Mouse (Mus musculus) granulocyte monocyte progenitor cell, adult 5-6 weeks (primary cell): ENCODE data around the gene Olfr535. TPM values are rescaled to one million over a fixed set of nuclear protein-coding genes. Genes with fewer than 3 reads are reported as not detected.
"Not testable (repeated sequence)": the region's sequence is repeated elsewhere in the genome, so short reads cannot be mapped to it uniquely, and the experiment has no call there.

ENCODE experiments used
- ATAC-seq: replicated peaks from 2 replicates; pipeline ENCODE4 v1.8.0; 2016; ENCODE audit warnings: mild to moderate bottlenecking, moderate TSS enrichment, inconsistent platforms; ENCODE audit not compliant: poor library complexity, severe bottlenecking
- total RNA-seq, 2 experiments: library from RNA; stranded (forward) in 1 of 2; stranded (reverse) in 1 of 2; fragments of 200-712, 200-1000 nt in 1 of 2; fragments of >200 nt in 1 of 2; fragmentation: Nextera tagmentation in 1 of 2; gene quantifications; 2 replicates each; pipeline ENCODE4 v1.2.3; 2014 to 2017

The Olfr535 gene
- total RNA-seq (2014; fragmentation: Nextera tagmentation) = not detected in 2 replicates
- not detected in 2 replicates for total RNA-seq (2017)

DNA sequence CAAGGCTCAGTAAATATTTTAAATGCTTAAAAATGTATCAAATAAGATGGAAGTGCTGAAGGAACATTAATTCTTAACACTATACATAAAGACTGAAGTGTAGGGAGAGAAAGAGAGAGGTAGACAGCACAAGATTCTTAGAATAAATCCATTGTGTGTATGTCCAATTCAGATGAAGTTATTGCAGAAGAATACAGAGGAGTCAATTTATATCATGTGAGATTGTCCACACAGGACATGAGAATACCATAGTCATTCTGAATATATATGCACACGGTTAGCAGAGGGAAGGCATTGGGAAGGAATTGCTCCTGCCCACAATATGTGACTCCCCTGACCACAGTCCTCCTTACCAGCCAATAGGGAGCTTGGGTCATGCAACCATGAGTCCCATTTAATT is at the start of gene Olfr535:
Olfr535 (plus strand) TSS at position 301 of the 400 bp plus-strand sequence.
- no peak for ATAC-seq

DNA sequence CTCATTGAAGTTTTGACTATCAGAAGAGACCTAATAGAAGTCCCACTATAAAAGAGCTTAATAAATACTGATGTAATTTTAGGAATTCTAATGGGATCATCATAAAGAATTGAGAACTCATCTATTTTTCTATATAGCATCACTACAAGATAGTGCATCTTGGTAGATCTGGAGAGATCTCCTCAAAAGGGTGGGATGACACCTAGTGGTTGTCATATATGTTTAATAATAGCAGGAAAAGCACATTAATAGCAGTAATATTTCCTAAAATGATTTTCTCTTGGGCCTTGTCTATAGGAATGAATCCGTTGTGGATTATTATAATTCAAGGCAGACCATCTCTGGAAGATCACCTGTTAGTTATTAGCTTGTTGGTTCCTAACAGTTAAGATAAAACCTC is 40.9 kb upstream of the Olfr535 start:
- no peak for ATAC-seq

GRCm38 (mm10) chr7:140463070-140463469 is 20.9 kb upstream of the Olfr535 start, which contains the start of gene Olfr533:
Gene Olfr533 (plus strand): TSS chr7:140463370.
- ATAC-seq = not testable (repeated sequence)

DNA sequence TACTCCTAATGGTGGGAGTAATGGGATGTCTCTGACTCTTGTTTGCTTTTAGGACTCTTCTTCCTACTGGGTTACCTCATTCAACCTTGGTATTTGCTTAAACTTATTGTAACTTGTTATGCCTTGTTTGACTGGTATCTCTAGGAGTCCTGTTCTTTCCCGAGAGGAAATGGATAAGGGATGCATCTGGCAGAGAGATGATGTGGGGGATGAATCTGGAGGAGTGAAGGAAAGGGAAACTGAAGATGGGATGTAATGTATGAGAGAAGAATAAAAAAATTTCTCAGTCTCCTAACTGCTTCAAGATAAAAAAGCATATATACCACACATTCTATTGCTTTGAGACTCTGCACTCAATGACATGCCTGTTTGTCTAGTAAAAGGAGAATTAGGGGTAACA is 6.1 kb upstream of the Olfr535 start:
- no peak for ATAC-seq

- ATAC-seq = no peak
These were observed 5.3 kb upstream of the Olfr535 start for GRCm38 (mm10) chr7:140478733-140479132.

DNA sequence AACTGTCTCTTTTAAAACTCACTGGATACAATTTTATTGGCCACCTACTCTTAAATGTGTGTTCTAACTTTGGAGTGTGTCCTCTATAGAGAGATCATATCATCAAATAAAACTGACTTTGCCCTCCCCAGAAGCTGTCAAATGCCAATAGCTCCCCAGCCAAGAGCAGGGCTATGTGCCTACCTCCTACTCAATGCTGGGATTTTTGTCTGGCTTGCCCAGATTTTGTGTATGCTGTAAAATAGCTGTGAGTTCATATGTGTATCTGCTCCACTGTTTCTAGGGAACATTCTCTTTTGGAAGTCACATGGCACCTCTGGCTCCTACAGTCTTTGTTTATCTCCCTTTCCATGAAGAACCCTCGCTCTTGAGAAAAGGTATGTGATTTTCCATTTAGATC is 5.0 kb downstream of the Olfr535 start:
- ATAC-seq = no peak

GRCm38 (mm10) chr7:140494231-140494630 is 10.2 kb downstream of the Olfr535 start:
- ATAC-seq = no peak

- no peak for ATAC-seq
These were observed 10.7 kb downstream of the Olfr535 start for GRCm38 (mm10) chr7:140494702-140495101.

DNA sequence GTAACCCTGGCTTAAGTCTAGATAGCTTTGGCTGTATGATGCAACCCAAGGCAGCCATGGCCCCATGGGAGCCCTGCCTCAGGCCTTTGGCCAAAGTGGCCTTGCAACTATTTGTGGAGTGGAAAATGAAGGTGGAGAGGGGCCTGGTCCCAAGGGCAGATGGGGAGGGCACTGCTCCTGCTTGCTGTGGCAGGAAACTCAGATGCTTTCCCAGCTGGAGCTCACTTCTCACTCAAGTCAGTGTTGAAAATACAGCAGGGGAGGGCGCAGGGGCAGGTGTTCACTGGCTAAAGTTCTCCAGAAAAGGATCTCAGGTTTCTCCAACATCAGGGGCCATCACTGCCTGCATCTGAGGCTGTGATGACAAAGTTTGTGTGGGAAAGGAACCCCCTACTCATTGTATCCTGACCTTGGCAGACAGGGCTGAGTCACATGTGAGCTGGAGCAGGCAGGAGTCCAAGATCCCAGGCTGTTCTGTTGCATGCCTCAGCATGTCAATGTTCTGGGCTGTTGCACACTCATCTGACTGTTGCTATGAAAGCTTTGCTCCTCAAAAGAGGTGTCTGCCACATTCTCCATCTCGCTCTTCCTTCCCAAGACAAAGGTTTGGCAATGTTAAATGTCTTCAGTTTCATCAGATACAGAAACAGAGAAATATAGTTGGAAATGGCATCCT is 23.5 kb downstream of the Olfr535 start, which contains the start of gene Olfr536:
Olfr536 (minus strand) TSS at position 51 of the 676 bp plus-strand sequence.
- ATAC-seq = not testable (repeated sequence)

- ATAC-seq = no peak
These were observed 55.7 kb downstream of the Olfr535 start for GRCm38 (mm10) chr7:140539746-140540145.

Other genes starting within 250 kb of the Olfr535 start
- not detected in 2 replicates for gene 5830411N06Rik, start 236.9 kb upstream of the Olfr535 start, total RNA-seq (2014; fragmentation: Nextera tagmentation)
- not detected in 2 replicates for gene 5830411N06Rik, start 236.9 kb upstream of the Olfr535 start, total RNA-seq (2017)
- not detected in 2 replicates for gene Olfr525, start 163.4 kb upstream of the Olfr535 start, total RNA-seq (2014; fragmentation: Nextera tagmentation)
- not detected in 2 replicates for gene Olfr525, start 163.4 kb upstream of the Olfr535 start, total RNA-seq (2017)
- not detected in 2 replicates for gene Olfr527, start 150.2 kb upstream of the Olfr535 start, total RNA-seq (2014; fragmentation: Nextera tagmentation)
- not detected in 2 replicates for gene Olfr527, start 150.2 kb upstream of the Olfr535 start, total RNA-seq (2017)
- not detected in 2 replicates for gene Olfr60, start 122.5 kb upstream of the Olfr535 start, total RNA-seq (2014; fragmentation: Nextera tagmentation)
- gene Olfr60, start 122.5 kb upstream of the Olfr535 start, total RNA-seq (2017) = not detected in 2 replicates
- gene Olfr530, start 107.9 kb upstream of the Olfr535 start, total RNA-seq (2014; fragmentation: Nextera tagmentation) = not detected in 2 replicates
- not detected in 2 replicates for gene Olfr530, start 107.9 kb upstream of the Olfr535 start, total RNA-seq (2017)
- not detected in 2 replicates for gene Olfr531, start 81.3 kb upstream of the Olfr535 start, total RNA-seq (2014; fragmentation: Nextera tagmentation)
- not detected in 2 replicates for gene Olfr531, start 81.3 kb upstream of the Olfr535 start, total RNA-seq (2017)
- gene Olfr532, start 62.6 kb upstream of the Olfr535 start, total RNA-seq (2014; fragmentation: Nextera tagmentation) = not detected in 2 replicates
- not detected in 2 replicates for gene Olfr532, start 62.6 kb upstream of the Olfr535 start, total RNA-seq (2017)
- not detected in 2 replicates for gene Olfr533, start 20.8 kb upstream of the Olfr535 start, total RNA-seq (2014; fragmentation: Nextera tagmentation)
- gene Olfr533, start 20.8 kb upstream of the Olfr535 start, total RNA-seq (2017) = not detected in 2 replicates
- gene Olfr536, start 23.2 kb downstream of the Olfr535 start, total RNA-seq (2014; fragmentation: Nextera tagmentation) = not detected in 2 replicates
- gene Olfr536, start 23.2 kb downstream of the Olfr535 start, total RNA-seq (2017) = not detected in 2 replicates
- gene Olfr538, start 83.7 kb downstream of the Olfr535 start, total RNA-seq (2014; fragmentation: Nextera tagmentation) = not detected in 2 replicates
- not detected in 2 replicates for gene Olfr538, start 83.7 kb downstream of the Olfr535 start, total RNA-seq (2017)
- gene Olfr46, start 117.1 kb downstream of the Olfr535 start, total RNA-seq (2014; fragmentation: Nextera tagmentation) = 0.15 TPM in 1 of 2 replicates, not detected in the other
- under 0.01 TPM in 2 replicates for gene Olfr46, start 117.1 kb downstream of the Olfr535 start, total RNA-seq (2017)
- gene Olfr61, start 144.8 kb downstream of the Olfr535 start, total RNA-seq (2014; fragmentation: Nextera tagmentation) = not detected in 2 replicates
- not detected in 2 replicates for gene Olfr61, start 144.8 kb downstream of the Olfr535 start, total RNA-seq (2017)
- gene Olfr53, start 162.2 kb downstream of the Olfr535 start, total RNA-seq (2014; fragmentation: Nextera tagmentation) = not detected in 2 replicates
- gene Olfr53, start 162.2 kb downstream of the Olfr535 start, total RNA-seq (2017) = not detected in 2 replicates
- gene Olfr539, start 175.7 kb downstream of the Olfr535 start, total RNA-seq (2014; fragmentation: Nextera tagmentation) = not detected in 2 replicates
- gene Olfr539, start 175.7 kb downstream of the Olfr535 start, total RNA-seq (2017) = not detected in 2 replicates
- not detected in 2 replicates for gene Olfr45, start 197.7 kb downstream of the Olfr535 start, total RNA-seq (2014; fragmentation: Nextera tagmentation)
- not detected in 2 replicates for gene Olfr45, start 197.7 kb downstream of the Olfr535 start, total RNA-seq (2017)
- gene Olfr541, start 213.1 kb downstream of the Olfr535 start, total RNA-seq (2014; fragmentation: Nextera tagmentation) = not detected in 2 replicates
- not detected in 2 replicates for gene Olfr541, start 213.1 kb downstream of the Olfr535 start, total RNA-seq (2017)